Mouse (Mus musculus): ENCODE measurements around the gene Apobec1. TPM values are rescaled to one million over a fixed set of nuclear protein-coding genes. Genes with fewer than 3 reads are reported as not detected.
A peak's percentile ranks its signal among the peaks of the same experiment; 100 is the strongest.

Gene Apobec1
- total and polyA plus RNA-seq, 3 experiments: 39.6 to 42.6 (median 41.9) TPM

- TF ChIP-seq IRF4 (IDR thresholded peaks at IDR 0.05; ENCODE audit: low read depth, low read length) (no peak), MYC (IDR thresholded peaks at IDR 0.05; ENCODE audit: low read depth, low read length) (peak; percentile 88), RAD21 (IDR thresholded peaks at IDR 0.05; ENCODE audit: low read depth, low read length) (no peak; the same call in none of the 2 replicates), TBP (conservative IDR thresholded peaks at IDR 0.05; ENCODE audit: low read depth, low read length) (0 out of 2 replicates have a peak, but pooled peaks have one; percentile 30), RCOR1 (conservative IDR thresholded peaks at IDR 0.05; ENCODE audit: low read depth, low read length) (0 out of 2 replicates have a peak, but pooled peaks have one; percentile 38), CHD2 (IDR thresholded peaks at IDR 0.05; ENCODE audit: low read length) (0 out of 2 replicates have a peak, but pooled peaks have one; percentile 10), MAZ (IDR thresholded peaks at IDR 0.05; ENCODE audit: low read depth, low read length) (no peak), HCFC1 (IDR thresholded peaks at IDR 0.05; ENCODE audit: low read depth, low read length) (no peak), ETS1 (conservative IDR thresholded peaks at IDR 0.05; ENCODE audit: low read depth, low read length) (peak; percentile 18; the same call in 1 of the 2 replicates), SMC3 (IDR thresholded peaks at IDR 0.05; ENCODE audit: low read depth, low read length) (no peak), EP300 (IDR thresholded peaks at IDR 0.05; ENCODE audit: low read length) (peak; percentile 56; the same call in 1 of the 2 replicates), ZC3H11A (IDR thresholded peaks at IDR 0.05; ENCODE audit: low read depth, low read length) (no peak), ZKSCAN1 (IDR thresholded peaks at IDR 0.05; ENCODE audit: borderline replicate concordance, low read depth, low read length) (peak; percentile 41), SIN3A (IDR thresholded peaks at IDR 0.05; ENCODE audit: low read length) (peak; percentile 64), USF1 (IDR thresholded peaks at IDR 0.05; ENCODE audit: low read depth, low read length) (no peak), E2F4 (IDR thresholded peaks at IDR 0.05; ENCODE audit: insufficient replicate concordance, low read depth, low read length) (no peak), MEF2A (IDR thresholded peaks at IDR 0.05; ENCODE audit: borderline replicate concordance, low read depth, low read length) (peak; percentile 49; the same call in 1 of the 2 replicates), CHD1 (IDR thresholded peaks at IDR 0.05; ENCODE audit: low read depth, low read length) (peak; percentile 50; the same call in 1 of the 2 replicates)
Measured at GRCm38 (mm10) chr6:122599054-122599737, 3.0 kb downstream of the Apobec1 start (continued).

DNA sequence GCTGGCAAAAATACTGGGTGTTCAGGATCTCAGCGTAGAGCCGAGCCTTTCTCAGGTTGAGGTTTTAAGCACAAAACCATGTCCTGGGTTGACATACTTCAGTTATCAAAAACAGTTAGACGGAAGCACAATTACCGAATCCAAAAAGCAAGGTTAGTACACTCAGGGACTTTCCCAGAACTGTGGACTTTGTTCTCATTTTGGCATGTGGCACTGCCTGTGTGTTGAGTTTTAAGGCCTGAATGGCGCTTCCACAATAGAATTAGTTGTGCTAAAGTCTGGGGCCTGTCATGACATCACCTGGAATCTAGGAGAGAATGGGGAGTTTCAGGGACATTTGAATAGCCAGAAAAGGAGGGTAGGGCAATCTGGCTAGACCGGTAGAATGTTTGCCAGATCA, 3.8 kb downstream of the Apobec1 start:
- Histone ChIP-seq H3K4me1 (ENCODE audit: control insufficient read depth in 1 of 2, insufficient read depth in 2 of 2) (peaks cover 0 to 38% of the 10 kb centered on the region in 2 experiments; a peak in 3 of 4 replicates), H3K4me2 (ENCODE audit: insufficient read depth, low read depth, poor library complexity, severe bottlenecking) (peak overlapping the region; percentile 98), H3K36me3 (replicated peaks in 1 of 2; ENCODE audit: control insufficient read depth in 1 of 2, insufficient read depth in 1 of 2, low read length in 1 of 2) (peaks cover 36 to 51% of the 10 kb centered on the region in 2 experiments), H3K79me2 (replicated peaks; ENCODE audit: control insufficient read depth, extremely low read depth, insufficient read depth, poor library complexity, severe bottlenecking) (peaks cover 52% of the 10 kb centered on the region), H3K9me3 (replicated peaks; ENCODE audit: low read length) (no peaks in the 10 kb centered on the region), H3K27ac (ENCODE audit: insufficient read depth, low read depth) (peak overlapping the region; percentile 81), H3K9ac (ENCODE audit: insufficient read depth, low read depth) (peak overlapping the region; percentile 75), H3K4me3 (replicated peaks in 1 of 3; ENCODE audit: low read depth in 2 of 3, low read length in 2 of 3, poor library complexity in 1 of 3) (peak overlapping the region; percentile 36 to 66 (median 46)), H3K27me3 (replicated peaks) (no peaks in the 10 kb centered on the region)
- TF ChIP-seq POLR2AphosphoS2 (IDR thresholded peaks at IDR 0.05; ENCODE audit: low read depth, low read length) (no peak), TBP (conservative IDR thresholded peaks at IDR 0.05; ENCODE audit: low read depth, low read length) (0 out of 2 replicates have a peak, but pooled peaks have one; percentile 27), RAD21 (IDR thresholded peaks at IDR 0.05; ENCODE audit: low read depth, low read length) (no peak), ELF1 (IDR thresholded peaks at IDR 0.05; ENCODE audit: low read depth, low read length) (no peak), USF1 (IDR thresholded peaks at IDR 0.05; ENCODE audit: low read depth, low read length) (no peak), RCOR1 (conservative IDR thresholded peaks at IDR 0.05; ENCODE audit: low read depth, low read length) (no peak), TCF12 (IDR thresholded peaks at IDR 0.05; ENCODE audit: low read depth, low read length) (0 out of 2 replicates have a peak, but pooled peaks have one; percentile 7), MXI1 (IDR thresholded peaks at IDR 0.05; ENCODE audit: low read depth, low read length) (0 out of 2 replicates have a peak, but pooled peaks have one; percentile 3), MYC (IDR thresholded peaks at IDR 0.05; ENCODE audit: low read depth, low read length) (0 out of 2 replicates have a peak, but pooled peaks have one; percentile 56)
- DNase-seq (ENCODE audit: extremely low read depth): peak; percentile 40
- in situ Hi-C loops (cut with MboI; ENCODE audit: low pct_ligation_motif_present, low pct_unique_long_range_greater_than_20kb, low sequenced_read_pairs) (no loop called here), dilution Hi-C loops (cut with MboI; ENCODE audit: extremely low pct_ligation_motif_present, extremely low pct_unique_long_range_greater_than_20kb, low sequenced_read_pairs) (no loop called here)

Measured in CH12.LX (cell line).